Mouse (Mus musculus) forebrain, embryonic 14.5 days (tissue): ENCODE results near the gene Olfr676. TPM values are rescaled to one million over a fixed set of nuclear protein-coding genes. Genes with fewer than 3 reads are reported as not detected.
"Not testable (repeated sequence)": the region's sequence is repeated elsewhere in the genome, so short reads cannot be mapped to it uniquely, and the experiment has no call there.

Experiments used
- ATAC-seq: fragments of 200-750 bp; cut with Nextera tagmentation; 2 replicates; pipeline ENCODE4 v1.8.0; 2017; ENCODE audit warnings: mild to moderate bottlenecking, moderate library complexity
- DNase-seq: peaks from one replicate; pipeline ENCODE4 v3.0.0-alpha.2; 2015; ENCODE audit warnings: low spot score
- H3K27ac ChIP-seq: fragments of 300-500 bp; sonication (generic); 2 replicates; pipeline ENCODE4 v1.5.1; 2014; ENCODE audit warnings: low read depth, mild to moderate bottlenecking, control low read depth, low read length, moderate library complexity
- H3K27me3 ChIP-seq: fragments of 300-500 bp; sonication (generic); replicated peaks from 2 replicates; pipeline ENCODE4 v1.6.1; 2014; ENCODE audit warnings: low read length, control low read depth, mixed read lengths; ENCODE audit not compliant: control insufficient read depth, insufficient read depth
- H3K36me3 ChIP-seq: fragments of 300-500 bp; sonication (generic); 2 replicates; pipeline ENCODE4 v1.6.1; 2014; ENCODE audit warnings: low read length, control low read depth; ENCODE audit not compliant: control insufficient read depth, insufficient read depth
- H3K4me1 ChIP-seq: fragments of 300-500 bp; sonication (generic); 2 replicates; pipeline ENCODE4 v1.6.1; 2014; ENCODE audit warnings: antibody characterized with exemption, low read length, control low read depth; ENCODE audit not compliant: control insufficient read depth, insufficient read depth
- H3K4me2 ChIP-seq: fragments of 300-500 bp; sonication (generic); 2 replicates; pipeline ENCODE4 v1.6.1; 2014; ENCODE audit warnings: mild to moderate bottlenecking, control low read depth, low read length
- H3K4me3 ChIP-seq: fragments of 300-500 bp; sonication (generic); 2 replicates; pipeline ENCODE4 v1.5.1; 2014; ENCODE audit warnings: low read depth, low read length, control low read depth
- H3K9ac ChIP-seq: fragments of 300-500 bp; sonication (generic); 2 replicates; pipeline ENCODE4 v1.6.1; 2014; ENCODE audit warnings: mild to moderate bottlenecking, low read length, control low read depth, moderate library complexity
- H3K9me3 ChIP-seq: fragments of 300-500 bp; sonication (generic); replicated peaks from 2 replicates; pipeline ENCODE4 v1.6.1; 2016; ENCODE audit warnings: low read length, control low read depth, mixed read lengths; ENCODE audit not compliant: control insufficient read depth
- WGBS: fragments of 180-500 bp; shearing (Covaris S2); extraction: QIAGEN DNeasy Blood & Tissue Kit; methylation state at CpG from one replicate; pipeline ENCODE4 v1.1.7; 2014; 5-methylcytosine and 5-hydroxymethylcytosine counted together
- polyA plus RNA-seq: library from polyadenylated mRNA; unstranded; fragments of >200 nt; fragmentation: Nextera tagmentation; extraction: Ambion mirVana; gene quantifications from 2 replicates; pipeline ENCODE4 v1.2.1, GENCODE M21; 2014

The Olfr676 gene
- polyA plus RNA-seq: not detected in 2 replicates

DNA sequence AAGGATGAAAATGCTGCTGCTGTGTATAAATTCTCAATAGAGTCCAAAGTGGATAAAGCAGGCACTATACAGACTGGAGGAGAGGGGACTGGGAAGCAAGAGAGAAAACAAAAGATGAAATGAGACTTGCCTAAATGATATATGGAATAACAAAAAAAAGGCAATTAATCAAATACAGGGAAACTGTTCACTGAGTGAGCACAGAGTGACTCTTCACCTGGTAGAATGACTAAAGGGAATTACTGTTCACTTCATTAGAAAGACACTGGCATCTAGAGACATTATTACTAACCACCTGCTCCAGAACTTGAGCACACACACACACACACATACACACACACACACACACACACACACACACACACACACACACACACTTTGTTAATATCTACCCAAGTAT is at the start of gene Olfr676:
Gene Olfr676, plus strand, starts transcription at position 301 of the 400 bp plus-strand sequence.
- no peak for ATAC-seq
- no peak within 1 kb of the TSS for H3K9ac ChIP-seq
- H3K27me3 ChIP-seq: no peaks in the 10 kb centered on the region
- H3K36me3 ChIP-seq: no peaks in the 10 kb centered on the region
- H3K27ac ChIP-seq: no peak within 1 kb of the TSS
- no peak within 1 kb of the TSS for H3K4me3 ChIP-seq
- DNase-seq: no peak
- no peaks in the 10 kb centered on the region for H3K4me1 ChIP-seq
- H3K4me2 ChIP-seq: no peak within 1 kb of the TSS
- H3K9me3 ChIP-seq: no peaks in the 10 kb centered on the region

DNA sequence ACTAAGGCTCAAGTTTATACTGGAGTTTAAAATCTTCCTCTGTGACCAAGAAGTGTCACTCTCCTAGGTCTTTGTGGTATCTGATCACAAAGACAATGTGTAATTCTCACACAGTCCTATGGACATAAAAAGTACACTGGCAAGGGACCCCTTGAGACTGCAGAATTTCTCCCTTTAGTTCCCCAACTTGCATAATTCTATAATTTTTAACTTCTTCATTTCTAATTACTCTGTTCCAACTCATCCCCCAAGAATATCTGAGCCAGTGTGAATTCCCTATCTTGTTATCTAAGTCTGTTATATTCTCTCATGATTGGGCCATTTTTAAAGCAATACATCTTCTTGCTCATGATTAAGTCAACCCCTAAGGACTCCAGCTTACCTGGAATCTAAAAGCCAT is 30.6 kb upstream of the Olfr676 start, which contains the start of gene Olfr672:
Gene Olfr672, minus strand, starts transcription at position 101 of the 400 bp plus-strand sequence.
- no peak within 1 kb of the TSS for H3K4me2 ChIP-seq
- no peak for ATAC-seq
- no peaks in the 10 kb centered on the region for H3K27me3 ChIP-seq
- H3K9me3 ChIP-seq: no peaks in the 10 kb centered on the region
- no peaks in the 10 kb centered on the region for H3K4me1 ChIP-seq
- H3K36me3 ChIP-seq: no peaks in the 10 kb centered on the region
- H3K27ac ChIP-seq: no peak within 1 kb of the TSS
- no peak within 1 kb of the TSS for H3K9ac ChIP-seq
- DNase-seq: no peak
- no peak within 1 kb of the TSS for H3K4me3 ChIP-seq

DNA sequence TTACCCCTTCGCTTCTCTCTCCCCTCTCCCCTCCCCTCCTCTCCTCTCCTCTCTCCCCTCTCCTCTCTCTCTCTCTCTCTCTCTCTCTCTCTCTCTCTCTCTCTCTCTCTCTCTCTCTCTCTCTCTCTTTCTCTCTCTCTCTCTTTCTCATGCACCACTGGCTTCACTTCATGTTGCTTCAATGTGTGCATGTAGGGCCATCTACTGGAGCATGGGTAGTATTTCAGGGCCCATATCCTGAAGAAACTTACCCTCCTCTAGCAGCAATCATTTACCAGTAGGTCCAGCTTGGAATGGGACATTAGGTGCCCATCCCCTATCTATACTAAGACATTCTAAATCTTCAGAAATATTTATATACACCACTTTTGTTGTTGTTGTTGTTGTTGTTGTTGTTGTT is 10.0 kb upstream of the Olfr676 start:
- WGBS: 56% methylated on average over 1 of the region's 1 CpGs
- H3K4me1 ChIP-seq: no peaks in the 10 kb centered on the region
- H3K4me3 ChIP-seq: no peak overlapping the region
- no peaks in the 10 kb centered on the region for H3K36me3 ChIP-seq
- ATAC-seq: no peak
- H3K4me2 ChIP-seq: no peak overlapping the region
- peak; percentile 1 for DNase-seq
- H3K9ac ChIP-seq: no peak overlapping the region
- no peaks in the 10 kb centered on the region for H3K27me3 ChIP-seq
- H3K9me3 ChIP-seq: no peaks in the 10 kb centered on the region
- no peak overlapping the region for H3K27ac ChIP-seq

DNA sequence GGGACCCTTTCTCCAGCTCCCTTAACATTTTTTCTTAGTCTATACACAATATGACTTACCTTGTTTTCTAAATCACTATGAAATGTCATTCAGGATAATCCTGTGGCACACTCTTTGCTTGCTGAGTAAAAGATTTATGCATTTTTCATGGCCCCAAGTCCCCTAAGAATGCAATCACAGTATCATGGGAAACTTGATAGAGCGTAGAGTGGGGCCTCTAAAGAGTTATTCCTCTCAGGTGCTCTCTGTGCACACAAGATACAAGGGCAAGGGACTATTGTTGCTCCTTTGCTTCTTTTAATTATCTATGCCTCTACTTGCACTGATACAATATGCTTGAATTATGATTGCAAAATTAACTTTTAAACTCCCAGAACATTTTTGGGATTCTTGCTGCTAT is 4.1 kb upstream of the Olfr676 start, which contains the start of gene Olfr675:
Gene Olfr675, minus strand, starts transcription at position 101 of the 400 bp plus-strand sequence.
- Histone ChIP-seq H3K36me3 (no peaks in the 10 kb centered on the region), H3K9me3 (no peaks in the 10 kb centered on the region), H3K27me3 (no peaks in the 10 kb centered on the region), H3K27ac (no peak within 1 kb of the TSS), H3K4me3 (no peak within 1 kb of the TSS), H3K4me2 (no peak within 1 kb of the TSS), H3K4me1 (no peaks in the 10 kb centered on the region), H3K9ac (no peak within 1 kb of the TSS)
- WGBS: 97% methylated on average over 1 of the region's 1 CpGs
- no peak for DNase-seq
- no peak for ATAC-seq

DNA sequence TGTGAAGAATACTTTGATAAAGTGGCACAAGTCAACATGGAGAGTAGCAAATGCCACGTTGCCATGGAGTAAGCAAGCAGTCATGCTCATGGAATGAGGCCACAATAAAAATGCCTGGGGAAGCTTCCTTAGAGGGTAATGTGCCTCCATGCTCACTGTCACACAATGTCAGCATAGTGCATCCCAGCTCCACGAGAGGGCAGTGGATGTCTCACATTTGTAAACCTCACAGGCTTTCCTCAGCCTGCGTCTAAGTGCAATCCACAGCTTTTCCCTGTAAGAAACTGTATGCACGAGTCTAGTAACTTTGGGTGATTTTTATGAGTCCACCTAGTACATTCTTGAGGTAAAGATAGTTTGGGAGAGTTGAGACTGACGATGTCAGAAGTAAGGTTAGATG is 1.3 kb downstream of the Olfr676 start:
- not testable (repeated sequence) for DNase-seq, H3K27ac ChIP-seq, H3K36me3 ChIP-seq, H3K4me1 ChIP-seq, H3K27me3 ChIP-seq, ATAC-seq, H3K9ac ChIP-seq, H3K4me2 ChIP-seq, H3K4me3 ChIP-seq, H3K9me3 ChIP-seq
- 61% methylated on average over 5 of the region's 5 CpGs for WGBS

DNA sequence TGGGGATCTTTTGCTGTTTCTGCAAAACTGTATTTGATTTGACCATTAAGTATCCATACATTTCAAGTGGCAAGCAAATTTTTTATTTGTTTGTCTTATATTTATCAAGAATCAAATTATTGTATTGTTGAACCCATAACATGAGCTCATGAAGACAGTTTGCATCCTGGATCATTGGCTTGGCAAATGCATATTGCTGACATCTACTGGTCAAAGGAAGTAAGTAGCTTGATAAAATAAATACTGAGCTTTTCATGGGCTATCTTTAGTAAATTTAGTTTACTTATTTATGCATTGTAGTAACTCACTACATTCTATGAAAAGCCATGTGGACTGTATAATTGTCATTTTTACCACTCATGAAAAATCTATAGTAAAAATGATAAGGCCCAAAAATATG is 26.5 kb downstream of the Olfr676 start:
- no peaks in the 10 kb centered on the region for H3K9me3 ChIP-seq
- H3K4me1 ChIP-seq: no peaks in the 10 kb centered on the region
- H3K27ac ChIP-seq: no peak overlapping the region
- H3K4me3 ChIP-seq: no peak overlapping the region
- no peaks in the 10 kb centered on the region for H3K27me3 ChIP-seq
- H3K9ac ChIP-seq: no peak overlapping the region
- no peaks in the 10 kb centered on the region for H3K36me3 ChIP-seq
- peak; percentile 1 for DNase-seq
- no peak for ATAC-seq
- H3K4me2 ChIP-seq: no peak overlapping the region

DNA sequence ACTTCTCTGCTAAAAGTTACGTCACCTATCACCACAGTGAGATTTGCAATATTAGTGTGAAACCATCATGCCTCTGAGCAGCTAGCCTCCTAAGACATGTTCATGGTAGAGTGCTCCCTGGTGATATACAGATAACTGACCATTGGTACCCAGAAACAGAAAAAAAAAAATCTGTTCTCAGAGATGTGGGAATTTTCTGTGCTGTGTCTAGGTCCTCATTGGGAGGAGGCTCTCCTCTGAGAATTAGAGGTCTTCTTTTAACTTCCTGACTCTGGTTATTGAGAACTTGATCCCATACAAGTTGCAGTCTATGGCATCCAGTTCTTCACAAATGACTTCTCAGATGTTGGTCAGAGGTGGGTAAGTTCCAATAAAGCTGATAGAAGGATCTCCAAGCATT is 31.7 kb downstream of the Olfr676 start, which contains the start of gene Olfr678:
Gene Olfr678, plus strand, starts transcription at position 301 of the 400 bp plus-strand sequence.
- no peak for DNase-seq
- WGBS: 89% methylated on average over 1 of the region's 1 CpGs

DNA sequence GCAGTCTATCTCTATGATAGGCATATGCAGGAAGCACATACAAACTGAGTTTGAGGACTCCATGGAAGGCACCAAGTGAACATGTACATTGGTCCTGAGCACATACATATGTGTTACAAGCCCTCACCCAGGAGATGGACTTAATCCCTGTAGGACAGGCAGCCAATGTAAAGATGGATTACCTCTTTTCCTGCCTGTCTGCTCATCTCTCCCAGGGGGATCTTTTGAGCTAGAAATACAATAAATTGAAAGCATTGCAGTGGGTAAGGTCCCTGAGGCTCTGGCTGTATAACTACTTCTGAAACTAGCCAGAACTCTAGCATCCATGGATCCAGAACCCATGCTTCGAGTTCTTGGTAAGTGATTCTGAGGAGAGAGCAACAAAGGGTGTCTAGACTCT is 48.4 kb downstream of the Olfr676 start, which contains the start of gene Olfr679:
Gene Olfr679, plus strand, starts transcription at position 301 of the 400 bp plus-strand sequence.
- no peaks in the 10 kb centered on the region for H3K27me3 ChIP-seq
- 45% methylated on average over 1 of the region's 1 CpGs for WGBS
- ATAC-seq (no peak), DNase-seq (no peak)
- no peaks in the 10 kb centered on the region for H3K4me1 ChIP-seq
- no peak within 1 kb of the TSS for H3K4me3 ChIP-seq
- H3K9ac ChIP-seq: no peak within 1 kb of the TSS
- H3K36me3 ChIP-seq: no peaks in the 10 kb centered on the region
- H3K27ac ChIP-seq: no peak within 1 kb of the TSS
- H3K9me3 ChIP-seq: no peaks in the 10 kb centered on the region
- no peak within 1 kb of the TSS for H3K4me2 ChIP-seq

More for the DNA sequence above, 31.7 kb downstream of the Olfr676 start, which contains the start of gene Olfr678:
- H3K9me3 ChIP-seq: no peaks in the 10 kb centered on the region
- no peaks in the 10 kb centered on the region for H3K27me3 ChIP-seq
- ATAC-seq: no peak
- H3K4me3 ChIP-seq: no peak within 1 kb of the TSS
- H3K9ac ChIP-seq: no peak within 1 kb of the TSS
- no peaks in the 10 kb centered on the region for H3K36me3 ChIP-seq
- H3K27ac ChIP-seq: no peak within 1 kb of the TSS
- no peaks in the 10 kb centered on the region for H3K4me1 ChIP-seq
- no peak within 1 kb of the TSS for H3K4me2 ChIP-seq
